Mouse (Mus musculus): ENCODE results near the gene Ifitm7. TPM values are rescaled to one million over a fixed set of nuclear protein-coding genes. Genes with fewer than 3 reads are reported as not detected.
"Not testable (repeated sequence)": the region's sequence is repeated elsewhere in the genome, so short reads cannot be mapped to it uniquely, and the experiment has no call there.

Gene Ifitm7
- polyA plus RNA-seq, 1 experiment from 2014 or later: 0.20 TPM

DNA sequence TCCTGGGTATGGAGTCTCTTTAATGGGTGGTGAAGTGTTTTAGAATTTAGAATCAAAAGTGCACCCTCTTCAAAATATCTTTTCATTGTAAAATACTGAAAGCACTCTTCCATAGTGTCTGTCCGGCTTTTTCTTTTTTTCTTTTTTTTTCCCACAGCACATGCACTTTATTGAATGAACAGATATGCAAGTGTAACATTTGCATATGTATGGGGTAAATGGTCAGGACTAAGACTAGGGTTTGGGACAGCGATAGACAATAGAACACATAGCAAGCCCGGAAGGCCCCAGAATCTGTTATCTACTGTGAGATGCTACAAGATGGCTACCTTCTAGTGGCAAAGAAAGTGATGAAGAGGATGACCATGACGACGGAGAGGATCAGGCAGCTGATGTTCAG is 3.5 kb downstream of the Ifitm7 start:
- ATAC-seq (ENCODE audit: low FRiP score, low TSS enrichment): no peak
- H3K4me3 ChIP-seq (ENCODE audit: low read length): no peak overlapping the region
- 94% methylated on average over 5 of the region's 5 CpGs for WGBS
- H3K27ac ChIP-seq (ENCODE audit: low read length): no peak overlapping the region
- H3K9me3 ChIP-seq (ENCODE audit: low read length): no peaks in the 10 kb centered on the region
- H3K27me3 ChIP-seq (ENCODE audit: insufficient read depth, low read length): no peaks in the 10 kb centered on the region
- H3K4me1 ChIP-seq (ENCODE audit: insufficient read depth, low read length): peaks cover 9% of the 10 kb centered on the region; the same call in 1 of the 2 replicates
- H3K9ac ChIP-seq (replicated peaks; ENCODE audit: low read length): no peak overlapping the region
- H3K36me3 ChIP-seq (ENCODE audit: insufficient read depth, low read length): no peaks in the 10 kb centered on the region
- H3K4me2 ChIP-seq (replicated peaks; ENCODE audit: low read depth, low read length): no peak overlapping the region

GRCm38 (mm10) chr16:13981726-13982125 is 5.0 kb downstream of the Ifitm7 start:
- H3K27ac ChIP-seq (ENCODE audit: low read length); H3K4me3 ChIP-seq (ENCODE audit: low read length); H3K27me3 ChIP-seq (ENCODE audit: insufficient read depth, low read length); H3K36me3 ChIP-seq (ENCODE audit: insufficient read depth, low read length); H3K9ac ChIP-seq (replicated peaks; ENCODE audit: low read length); ATAC-seq (ENCODE audit: low FRiP score, low TSS enrichment); H3K4me1 ChIP-seq (ENCODE audit: insufficient read depth, low read length); H3K9me3 ChIP-seq (ENCODE audit: low read length); H3K4me2 ChIP-seq (replicated peaks; ENCODE audit: low read depth, low read length): not testable (repeated sequence)
- 78% methylated on average over 3 of the region's 3 CpGs for WGBS

GRCm38 (mm10) chr16:13977026-13977425 is 9.7 kb downstream of the Ifitm7 start:
- H3K4me1 ChIP-seq (ENCODE audit: insufficient read depth, low read length); H3K9me3 ChIP-seq (ENCODE audit: low read length); H3K36me3 ChIP-seq (ENCODE audit: insufficient read depth, low read length); ATAC-seq (ENCODE audit: low FRiP score, low TSS enrichment); H3K4me2 ChIP-seq (replicated peaks; ENCODE audit: low read depth, low read length); H3K9ac ChIP-seq (replicated peaks; ENCODE audit: low read length); H3K4me3 ChIP-seq (ENCODE audit: low read length); H3K27me3 ChIP-seq (ENCODE audit: insufficient read depth, low read length); H3K27ac ChIP-seq (ENCODE audit: low read length): not testable (repeated sequence)
- 59% methylated on average over 1 of the region's 1 CpGs for WGBS

DNA sequence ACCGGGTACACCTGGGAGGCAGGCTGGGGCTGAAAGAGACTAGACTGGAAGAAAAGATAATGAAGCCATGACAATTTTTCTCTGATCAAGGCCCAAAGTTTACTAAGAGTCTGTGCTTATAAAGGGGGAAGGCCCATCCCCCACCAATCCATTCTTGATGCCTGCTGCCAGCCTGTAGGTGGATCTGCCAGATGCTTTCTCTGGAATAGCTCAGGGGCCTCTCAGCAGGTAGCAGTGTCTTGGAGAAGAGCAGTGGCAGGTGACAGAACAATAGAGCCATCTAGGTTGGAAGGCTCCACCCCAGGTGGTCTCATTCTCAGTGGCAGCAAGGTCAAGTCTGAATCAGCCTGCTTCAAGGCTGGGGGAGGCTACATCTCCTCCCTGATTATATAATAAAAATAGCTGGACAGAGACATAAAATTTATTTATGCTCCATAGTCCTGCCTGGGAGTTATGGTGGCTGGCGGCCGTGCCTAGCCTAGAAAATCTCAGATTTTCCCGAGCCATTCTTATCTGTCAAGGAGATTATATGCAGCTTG is 10.3 kb downstream of the Ifitm7 start:
- WGBS: 79% methylated on average over 4 of the region's 4 CpGs
- not testable (repeated sequence) for H3K27me3 ChIP-seq (ENCODE audit: insufficient read depth, low read length); H3K4me1 ChIP-seq (ENCODE audit: insufficient read depth, low read length); H3K36me3 ChIP-seq (ENCODE audit: insufficient read depth, low read length); H3K9me3 ChIP-seq (ENCODE audit: low read length); H3K9ac ChIP-seq (replicated peaks; ENCODE audit: low read length); ATAC-seq (ENCODE audit: low FRiP score, low TSS enrichment); H3K4me2 ChIP-seq (replicated peaks; ENCODE audit: low read depth, low read length); H3K27ac ChIP-seq (ENCODE audit: low read length); H3K4me3 ChIP-seq (ENCODE audit: low read length)

DNA sequence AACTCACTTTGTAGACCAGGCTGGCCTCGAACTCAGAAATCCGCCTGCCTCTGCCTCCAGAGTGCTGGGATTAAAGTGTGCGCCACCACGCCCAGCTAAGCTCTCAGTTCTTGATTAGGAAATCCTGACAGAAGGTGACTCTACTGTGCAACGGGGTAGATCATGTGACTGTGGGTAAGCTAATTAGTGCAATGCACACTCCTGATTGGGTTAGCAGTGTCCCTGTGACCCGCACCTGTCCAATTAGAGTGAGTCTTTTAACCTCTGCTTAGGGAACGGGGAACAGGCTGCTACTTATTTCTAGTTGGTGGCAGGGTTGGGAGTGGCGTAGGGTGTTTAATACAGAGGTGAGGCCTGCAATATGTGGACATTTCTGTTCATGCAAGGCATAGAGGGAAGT is 14.6 kb downstream of the Ifitm7 start:
- Histone ChIP-seq H3K4me3 (ENCODE audit: low read length) (no peak overlapping the region), H3K4me2 (replicated peaks; ENCODE audit: low read depth, low read length) (no peak overlapping the region), H3K27ac (ENCODE audit: low read length) (no peak overlapping the region), H3K9ac (replicated peaks; ENCODE audit: low read length) (no peak overlapping the region), H3K27me3 (ENCODE audit: insufficient read depth, low read length) (no peaks in the 10 kb centered on the region), H3K4me1 (ENCODE audit: insufficient read depth, low read length) (no peaks in the 10 kb centered on the region), H3K9me3 (ENCODE audit: low read length) (no peaks in the 10 kb centered on the region), H3K36me3 (ENCODE audit: insufficient read depth, low read length) (no peaks in the 10 kb centered on the region)
- ATAC-seq (ENCODE audit: low FRiP score, low TSS enrichment): no peak
- WGBS: 91% methylated on average over 7 of the region's 8 CpGs

- Histone ChIP-seq H3K4me1 (ENCODE audit: insufficient read depth, low read length) (no peaks in the 10 kb centered on the region), H3K27ac (ENCODE audit: low read length) (no peak overlapping the region), H3K27me3 (ENCODE audit: insufficient read depth, low read length) (no peaks in the 10 kb centered on the region), H3K9ac (replicated peaks; ENCODE audit: low read length) (no peak overlapping the region), H3K4me2 (replicated peaks; ENCODE audit: low read depth, low read length) (no peak overlapping the region), H3K9me3 (ENCODE audit: low read length) (no peaks in the 10 kb centered on the region), H3K4me3 (ENCODE audit: low read length) (no peak overlapping the region), H3K36me3 (ENCODE audit: insufficient read depth, low read length) (no peaks in the 10 kb centered on the region)
- no peak for ATAC-seq (ENCODE audit: low FRiP score, low TSS enrichment)
- WGBS: 85% methylated on average over 1 of the region's 1 CpGs
These were observed 17.6 kb downstream of the Ifitm7 start for GRCm38 (mm10) chr16:13969096-13969495.

DNA sequence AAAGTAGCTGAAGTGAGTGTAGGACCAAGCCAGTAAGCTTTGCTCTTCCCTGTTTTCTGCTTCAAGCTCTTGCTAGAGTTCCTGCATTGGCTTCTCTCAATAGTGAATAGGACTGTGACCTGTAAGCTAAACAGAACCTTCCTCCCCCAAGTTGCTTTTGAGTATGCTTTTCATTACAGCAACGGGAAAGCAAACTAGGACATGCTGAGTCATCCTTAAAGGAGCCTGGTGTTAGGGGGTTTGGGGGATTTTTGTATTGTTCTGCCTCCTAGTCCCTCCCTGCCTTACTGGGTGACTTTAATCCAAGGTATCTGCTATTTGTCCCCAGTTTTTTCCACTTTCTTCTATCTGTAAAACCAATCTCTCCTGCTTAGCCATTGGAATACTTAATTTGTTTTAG is 24.6 kb downstream of the Ifitm7 start:
- Histone ChIP-seq H3K9ac (replicated peaks; ENCODE audit: low read length) (no peak overlapping the region), H3K36me3 (ENCODE audit: insufficient read depth, low read length) (no peaks in the 10 kb centered on the region), H3K27ac (ENCODE audit: low read length) (no peak overlapping the region), H3K4me1 (ENCODE audit: insufficient read depth, low read length) (no peaks in the 10 kb centered on the region), H3K4me2 (replicated peaks; ENCODE audit: low read depth, low read length) (no peak overlapping the region), H3K27me3 (ENCODE audit: insufficient read depth, low read length) (no peaks in the 10 kb centered on the region), H3K9me3 (ENCODE audit: low read length) (no peaks in the 10 kb centered on the region), H3K4me3 (ENCODE audit: low read length) (no peak overlapping the region)
- WGBS: 30% methylated on average over 1 of the region's 1 CpGs
- no peak for ATAC-seq (ENCODE audit: low FRiP score, low TSS enrichment)

GRCm38 (mm10) chr16:13951245-13951644 is 35.4 kb downstream of the Ifitm7 start:
- no peak for ATAC-seq (ENCODE audit: low FRiP score, low TSS enrichment)
- H3K4me3 ChIP-seq (ENCODE audit: low read length): no peak overlapping the region
- H3K27me3 ChIP-seq (ENCODE audit: insufficient read depth, low read length): no peaks in the 10 kb centered on the region
- H3K9ac ChIP-seq (replicated peaks; ENCODE audit: low read length): no peak overlapping the region
- no peaks in the 10 kb centered on the region for H3K4me1 ChIP-seq (ENCODE audit: insufficient read depth, low read length)
- H3K9me3 ChIP-seq (ENCODE audit: low read length): no peaks in the 10 kb centered on the region
- no peak overlapping the region for H3K4me2 ChIP-seq (replicated peaks; ENCODE audit: low read depth, low read length)
- 68% methylated on average over 3 of the region's 3 CpGs for WGBS
- H3K36me3 ChIP-seq (ENCODE audit: insufficient read depth, low read length): no peaks in the 10 kb centered on the region
- no peak overlapping the region for H3K27ac ChIP-seq (ENCODE audit: low read length)

DNA sequence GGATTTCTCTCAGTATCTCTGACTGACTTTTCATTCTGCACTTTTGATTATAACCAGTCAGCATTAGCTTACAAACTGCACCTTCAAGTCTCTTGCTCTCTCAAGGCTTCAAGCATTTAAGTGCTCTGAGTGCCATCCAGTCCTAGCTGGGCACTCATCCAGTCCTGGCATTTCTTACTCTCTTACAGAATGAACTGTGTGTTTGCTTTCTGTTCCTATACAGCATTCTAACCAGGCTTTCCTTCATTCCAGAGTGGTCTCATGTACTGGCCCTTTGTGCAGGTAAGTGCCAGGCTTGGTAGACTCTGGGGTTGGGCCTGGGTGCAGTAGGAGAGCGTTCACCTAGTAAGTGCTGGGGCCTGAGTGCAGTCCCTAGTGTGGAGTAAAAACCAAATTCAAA is 40.4 kb downstream of the Ifitm7 start:
- no peak overlapping the region for H3K9ac ChIP-seq (replicated peaks; ENCODE audit: low read length)
- peaks cover 1% of the 10 kb centered on the region; the same call in 1 of the 2 replicates for H3K4me1 ChIP-seq (ENCODE audit: insufficient read depth, low read length)
- 94% methylated on average over 1 of the region's 1 CpGs for WGBS
- 0 out of 2 replicates have a peak, but pooled peaks cover 3% of the 10 kb centered on the region for H3K27me3 ChIP-seq (ENCODE audit: insufficient read depth, low read length)
- H3K9me3 ChIP-seq (ENCODE audit: low read length): no peaks in the 10 kb centered on the region
- no peaks in the 10 kb centered on the region for H3K36me3 ChIP-seq (ENCODE audit: insufficient read depth, low read length)
- H3K4me3 ChIP-seq (ENCODE audit: low read length): no peak overlapping the region
- no peak overlapping the region for H3K4me2 ChIP-seq (replicated peaks; ENCODE audit: low read depth, low read length)
- no peak for ATAC-seq (ENCODE audit: low FRiP score, low TSS enrichment)
- H3K27ac ChIP-seq (ENCODE audit: low read length): no peak overlapping the region

GRCm38 (mm10) chr16:13945153-13945552 is 41.5 kb downstream of the Ifitm7 start:
- no peak overlapping the region for H3K27ac ChIP-seq (ENCODE audit: low read length)
- H3K27me3 ChIP-seq (ENCODE audit: insufficient read depth, low read length): 0 out of 2 replicates have a peak, but pooled peaks cover 3% of the 10 kb centered on the region
- H3K4me2 ChIP-seq (replicated peaks; ENCODE audit: low read depth, low read length): no peak overlapping the region
- peaks cover 10% of the 10 kb centered on the region; the same call in 1 of the 2 replicates for H3K4me1 ChIP-seq (ENCODE audit: insufficient read depth, low read length)
- no peaks in the 10 kb centered on the region for H3K9me3 ChIP-seq (ENCODE audit: low read length)
- H3K9ac ChIP-seq (replicated peaks; ENCODE audit: low read length): no peak overlapping the region
- 75% methylated on average over 4 of the region's 4 CpGs for WGBS
- ATAC-seq (ENCODE audit: low FRiP score, low TSS enrichment): no peak
- H3K4me3 ChIP-seq (ENCODE audit: low read length): no peak overlapping the region
- no peaks in the 10 kb centered on the region for H3K36me3 ChIP-seq (ENCODE audit: insufficient read depth, low read length)
